9 mouse cellular contexts compared by ENCODE assay signal in genomic region chr4:135271419-135271828, GRCm38 (mm10). TPM values are rescaled to one million over a fixed set of nuclear protein-coding genes. Genes with fewer than 3 reads are reported as not detected.
DNase-seq lines count a peak whose midpoint lies in the region; ATAC-seq and TF ChIP-seq lines count a peak whose summit lies in the region.
"Had no signal": no experiment of that assay in that cellular context is flagged by ENCODE, and none has a peak within 500 bp of the region (broad histone marks: within the 10 kb centered on the region; RNA-seq: fewer than 3 reads in every experiment).

No protein-coding gene starts in this region.

- no peak for TF ChIP-seq POLR2A in olfactory bulb, adult 2 months (IDR thresholded peaks at IDR 0.05; ENCODE audit: insufficient read depth, low read depth, low read length)

- no peak for TF ChIP-seq CTCF in olfactory bulb, adult 2 months (IDR thresholded peaks at IDR 0.05; ENCODE audit: insufficient read depth, low read depth, low read length)

- peak overlapping the region; percentile 95 for H3K27ac ChIP-seq in brown adipose tissue, adult 24 weeks (replicated peaks; ENCODE audit: low read depth, low read length)
- peak overlapping the region; percentile 98 for H3K27ac ChIP-seq in heart, embryonic 13.5 days (replicated peaks)
- peak overlapping the region; percentile 30; the same call in 1 of the 2 replicates for H3K27ac ChIP-seq in olfactory bulb, adult 2 months (ENCODE audit: insufficient read depth, low read depth, low read length)

- peaks cover 32% of the 10 kb centered on the region for H3K4me1 ChIP-seq in brown adipose tissue, adult 24 weeks (ENCODE audit: control insufficient read depth, insufficient read depth, insufficient read length, low read length)
- H3K4me1 ChIP-seq in heart, embryonic 13.5 days = peaks cover 53% of the 10 kb centered on the region
- H3K4me1 ChIP-seq in olfactory bulb, adult 2 months (ENCODE audit: control insufficient read depth, insufficient read depth, low read length) = peaks cover 15% of the 10 kb centered on the region

- peak overlapping the region; percentile 91 for H3K9ac ChIP-seq in heart, embryonic 13.5 days

- peak; percentile 11 for DNase-seq in cerebellum, adult 8-10 months
- no peak for DNase-seq in cerebellum, adult 11 months
- DNase-seq in 3T3-L1 (ENCODE audit: low read depth, low spot score) = peak; percentile 81
- DNase-seq in liver = peak; percentile 61
- DNase-seq in layer of hippocampus, postnatal 14 days (ENCODE audit: low spot score in 2 of 2) = no peak

- 2% methylated on average over 20 of the region's 20 CpGs for WGBS in heart, embryonic 13.5 days
- 1% methylated on average over 20 of the region's 20 CpGs for WGBS in olfactory bulb, adult 2 months

- peak overlapping the region; percentile 81 for H3K4me2 ChIP-seq in heart, embryonic 13.5 days

- peak overlapping the region; percentile 97 for H3K4me3 ChIP-seq in brown adipose tissue, adult 24 weeks (ENCODE audit: insufficient read depth, low read depth, low read length)
- peak overlapping the region; percentile 95 for H3K4me3 ChIP-seq in heart, embryonic 13.5 days
- H3K4me3 ChIP-seq in olfactory bulb, adult 2 months (ENCODE audit: insufficient read depth, low read depth, low read length) = peak overlapping the region; percentile 88

- H3K27me3 ChIP-seq in heart, embryonic 13.5 days (replicated peaks) = no peaks in the 10 kb centered on the region
- H3K27me3 ChIP-seq: Patski had no signal

- H3K36me3 ChIP-seq in heart, embryonic 13.5 days = peaks cover 9% of the 10 kb centered on the region; the same call in 1 of the 2 replicates

- no peak for ATAC-seq in heart, embryonic 13.5 days (ENCODE audit: extremely low read depth, insufficient number of reproducible peaks, low FRiP score, low TSS enrichment)

- H3K9me3 ChIP-seq in heart, embryonic 13.5 days = no peaks in the 10 kb centered on the region

RNA-seq across cellular contexts. Expression of gene Clic4, which starts 1.2 kb away (rescaled TPM):
- polyA plus RNA-seq in brown adipose tissue, adult 24 weeks (2012; ENCODE audit: insufficient read depth, insufficient read length, missing spikeins) = 112 and 125 TPM in 2 replicates
- 202 and 213 TPM in 2 replicates for polyA plus RNA-seq in heart, embryonic 13.5 days (2015; fragmentation: Nextera tagmentation; extraction: Ambion mirVana)
- not detected in 2 replicates for polyA plus RNA-seq in olfactory bulb, adult 2 months (2012; ENCODE audit: insufficient read depth, insufficient read length, low replicate concordance, missing spikeins)
- 10 to 100 TPM; 37.8 to 40.9 TPM for total RNA-seq in layer of hippocampus, postnatal 14 days (2021)

Comparison
In these comparisons a context has a peak if more than half of its experiments do, and no peak if none do; other contexts are left out.
1. DNase-seq: peak in cerebellum, adult 8-10 months (single experiment), 3T3-L1 (single experiment) and liver (single experiment); none in cerebellum, adult 11 months (single experiment) and layer of hippocampus, postnatal 14 days (0 of 2).
2. H3K27ac ChIP-seq: peak in every context shown above with its lines; median percentile 98 in heart, embryonic 13.5 days; 95 in brown adipose tissue, adult 24 weeks; 30 in olfactory bulb, adult 2 months.
3. Peak in every context shown above with its lines, with median percentiles within 50 percentile points of each other: H3K4me3 ChIP-seq.